Mouse (Mus musculus) bone marrow, adult 2 months (tissue): Measurements from ENCODE around the gene Stxbp3.

ENCODE experiments used
- CTCF ChIP-seq: fragments of 200-500 bp; IDR thresholded peaks from 2 replicates; pipeline ENCODE4 v1.5.1; 2011; ENCODE audit warnings: low read length, control low read depth; ENCODE audit not compliant: control insufficient read depth, insufficient read depth
- POLR2A ChIP-seq: fragments of 200-500 bp; IDR thresholded peaks from 2 replicates; pipeline ENCODE4 v1.6.1; 2011; ENCODE audit warnings: low read depth, mild to moderate bottlenecking, control low read depth, low read length, borderline replicate concordance; ENCODE audit not compliant: control insufficient read depth

- TF ChIP-seq CTCF, result no peak
- no peak for TF ChIP-seq POLR2A
Observed at GRCm38 (mm10) chr3:108887618-108887975, 47.3 kb upstream of the Stxbp3 start.
